Mouse (Mus musculus) intestine, embryonic 14.5 days (tissue): ENCODE results near the gene Crlf2. TPM values are rescaled to one million over a fixed set of nuclear protein-coding genes. Genes with fewer than 3 reads are reported as not detected.

Experiments used
- ATAC-seq: fragments of 200-750 bp; cut with Nextera tagmentation; replicated peaks from 2 replicates; pipeline ENCODE4 v1.8.0; 2017; ENCODE audit warnings: low read depth, moderate number of reproducible peaks, moderate TSS enrichment, moderate library complexity; ENCODE audit not compliant: low FRiP score, low TSS enrichment
- DNase-seq: peaks from one replicate; pipeline ENCODE4 v3.0.0-alpha.2; 2018; ENCODE audit warnings: low spot score
- H3K27ac ChIP-seq: fragments of 300-500 bp; sonication (generic); 2 replicates; pipeline ENCODE4 v1.5.1; 2014; ENCODE audit warnings: low read depth, mild to moderate bottlenecking, control low read depth
- H3K27me3 ChIP-seq: fragments of 300-500 bp; sonication (generic); replicated peaks from 2 replicates; pipeline ENCODE4 v1.6.1; 2014; ENCODE audit warnings: low read length, control low read depth; ENCODE audit not compliant: control insufficient read depth, insufficient read depth
- H3K36me3 ChIP-seq: fragments of 300-500 bp; sonication (generic); 2 replicates; pipeline ENCODE4 v1.6.1; 2014; ENCODE audit warnings: low read length, control low read depth; ENCODE audit not compliant: control insufficient read depth, insufficient read depth
- H3K4me1 ChIP-seq: fragments of 300-500 bp; sonication (generic); replicated peaks from 2 replicates; pipeline ENCODE4 v1.6.1; 2014; ENCODE audit warnings: low read length, control low read depth, mixed read lengths; ENCODE audit not compliant: control insufficient read depth, insufficient read depth
- H3K4me2 ChIP-seq: fragments of 300-500 bp; sonication (generic); 2 replicates; pipeline ENCODE4 v1.6.1; 2014; ENCODE audit warnings: low read length
- H3K4me3 ChIP-seq: fragments of 300-500 bp; sonication (generic); 2 replicates; pipeline ENCODE4 v1.5.1; 2014; ENCODE audit warnings: low read depth, low read length, control low read depth, mixed read lengths
- H3K9ac ChIP-seq: fragments of 300-500 bp; sonication (generic); 2 replicates; pipeline ENCODE4 v1.6.1; 2014; ENCODE audit warnings: mild to moderate bottlenecking, low read length
- H3K9me3 ChIP-seq: fragments of 300-500 bp; sonication (generic); 2 replicates; pipeline ENCODE4 v1.6.1; 2016; ENCODE audit warnings: low read length, control low read depth; ENCODE audit not compliant: control insufficient read depth
- WGBS: fragments of 180-500 bp; shearing (Covaris S2); extraction: QIAGEN DNeasy Blood & Tissue Kit; methylation state at CpG from one replicate; pipeline ENCODE4 v1.1.7; 2014; 5-methylcytosine and 5-hydroxymethylcytosine counted together
- polyA plus RNA-seq: library from polyadenylated mRNA; unstranded; fragments of >200 nt; fragmentation: Nextera tagmentation; extraction: Ambion mirVana; gene quantifications from 2 replicates; pipeline ENCODE4 v1.2.1, GENCODE M21; 2014

Crlf2 gene
- 10.8 and 11.0 TPM in 2 replicates for polyA plus RNA-seq

DNA sequence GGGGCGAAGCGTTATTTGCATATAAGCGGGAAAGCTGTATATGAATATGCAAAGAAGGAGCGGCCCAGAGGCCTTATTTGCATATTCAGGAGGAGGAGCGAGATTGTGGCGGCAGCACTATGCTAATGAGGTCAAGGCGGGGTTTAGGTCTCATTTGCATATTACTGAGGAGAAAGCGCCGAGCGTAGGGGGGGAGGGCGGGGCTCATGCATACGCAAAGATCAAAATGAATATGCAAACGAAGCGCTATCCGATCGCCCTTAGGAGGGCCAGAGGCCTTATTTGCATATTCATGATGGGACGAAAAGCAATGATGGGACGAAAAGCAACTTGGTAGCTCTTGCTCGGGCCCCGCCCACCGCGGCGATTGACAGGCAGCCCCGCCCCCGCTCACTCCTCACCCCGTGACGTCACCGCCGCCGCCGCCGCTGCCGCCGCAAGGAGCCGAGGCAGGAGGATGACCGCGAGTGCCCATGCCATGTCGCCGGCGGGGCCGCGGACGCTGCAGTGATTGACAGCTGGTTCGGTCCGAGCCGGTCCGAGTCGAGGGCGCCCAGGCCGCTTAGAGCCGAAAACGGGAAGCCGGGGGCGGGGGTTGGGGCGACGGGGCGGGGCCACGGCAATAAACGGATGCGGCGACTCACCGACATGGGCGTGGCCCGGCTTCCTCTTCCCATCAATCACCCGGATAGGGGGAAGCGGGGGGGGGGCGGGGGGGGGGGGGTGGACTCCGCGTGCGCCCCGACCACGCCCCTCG, at the start of gene Crlf2:
TSS of gene Crlf2 (minus strand) at position 590 of the 757 bp plus-strand sequence.
- Histone ChIP-seq H3K4me3 (peak within 1 kb of the TSS; percentile 64), H3K27ac (peak within 1 kb of the TSS; percentile 94), H3K4me1 (no peaks in the 10 kb centered on the region), H3K9me3 (peaks cover 29% of the 10 kb centered on the region), H3K9ac (peak within 1 kb of the TSS; percentile 62), H3K4me2 (peak within 1 kb of the TSS; percentile 50), H3K27me3 (no peaks in the 10 kb centered on the region), H3K36me3 (no peaks in the 10 kb centered on the region)
- DNase-seq (peak; percentile 97), ATAC-seq (peak; percentile 62)
- WGBS = under 1% methylated on average over 51 of the region's 73 CpGs

DNA sequence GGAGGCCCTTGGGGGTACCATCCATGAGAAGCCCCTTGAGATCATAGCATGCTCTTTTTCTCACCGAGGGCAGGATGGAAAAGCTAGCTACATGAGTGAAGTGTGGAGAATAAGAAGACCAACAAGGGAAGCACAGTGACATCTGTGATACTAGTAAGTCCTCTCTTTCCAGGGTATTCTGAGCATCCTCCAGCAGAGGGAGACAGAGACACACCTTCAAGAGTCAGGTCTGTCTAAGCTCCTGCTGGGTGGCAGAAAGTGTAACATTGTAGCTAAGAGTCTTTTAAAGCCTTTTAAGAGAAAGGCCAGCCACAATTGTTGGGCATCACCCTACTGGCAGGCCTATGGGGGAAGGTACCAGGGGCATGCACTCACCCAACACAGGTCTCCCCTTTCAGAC, 43.8 kb upstream of the Crlf2 start:
- 38% methylated on average over 1 of the region's 1 CpGs for WGBS
- Histone ChIP-seq H3K4me1 (no peaks in the 10 kb centered on the region), H3K9me3 (no peaks in the 10 kb centered on the region), H3K9ac (no peak overlapping the region), H3K36me3 (no peaks in the 10 kb centered on the region), H3K4me2 (no peak overlapping the region), H3K4me3 (no peak overlapping the region), H3K27ac (no peak overlapping the region), H3K27me3 (no peaks in the 10 kb centered on the region)
- DNase-seq = peak; percentile 61
- no peak for ATAC-seq

DNA sequence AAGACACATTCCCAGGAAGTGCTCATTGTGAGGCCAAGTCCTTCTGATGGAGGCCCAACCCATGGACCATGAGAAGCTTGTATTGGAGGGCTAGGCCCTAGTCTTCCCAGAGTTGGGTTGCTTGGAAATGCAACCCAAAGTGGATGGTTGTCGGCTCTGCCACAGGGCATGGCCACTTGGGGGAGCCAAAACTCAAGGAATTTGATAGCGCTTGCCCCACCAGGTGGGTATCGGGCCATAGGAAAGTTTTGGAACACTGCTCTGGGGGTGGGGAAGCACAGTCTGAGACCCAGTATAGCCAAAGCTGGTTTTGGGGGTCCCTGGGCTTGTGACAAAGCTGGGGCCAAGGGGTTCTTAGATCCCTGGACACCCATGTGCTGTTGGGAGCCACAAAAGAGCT, 42.3 kb upstream of the Crlf2 start:
- WGBS = 21% methylated on average over 3 of the region's 3 CpGs
- DNase-seq = peak; percentile 77
- no peaks in the 10 kb centered on the region for H3K4me1 ChIP-seq
- H3K27me3 ChIP-seq = no peaks in the 10 kb centered on the region
- no peaks in the 10 kb centered on the region for H3K36me3 ChIP-seq
- H3K27ac ChIP-seq = no peak overlapping the region
- no peak overlapping the region for H3K9ac ChIP-seq
- H3K4me2 ChIP-seq = no peak overlapping the region
- no peak overlapping the region for H3K4me3 ChIP-seq
- 0 out of 2 replicates have a peak, but pooled peaks have one; percentile 27 for ATAC-seq
- no peaks in the 10 kb centered on the region for H3K9me3 ChIP-seq

DNA sequence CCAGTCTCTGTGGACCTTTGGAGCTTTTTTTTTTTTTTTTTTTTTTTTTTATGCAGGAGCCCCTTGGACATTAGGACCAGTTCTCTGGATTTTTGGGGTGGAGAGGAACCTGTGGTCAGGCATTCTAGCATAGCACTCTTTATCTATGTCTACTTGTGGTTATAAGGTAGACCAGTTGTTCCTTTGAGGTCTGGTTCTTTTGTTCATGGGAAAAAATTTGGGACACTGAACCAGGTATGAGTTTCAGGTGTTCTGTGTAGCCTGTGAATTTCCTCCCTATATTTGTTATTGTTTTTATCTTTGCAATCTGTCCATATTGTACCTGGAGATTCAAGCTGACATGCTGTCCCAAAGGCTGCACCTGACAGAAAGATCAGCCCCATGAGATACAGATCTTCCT, 40.1 kb upstream of the Crlf2 start:
- ATAC-seq (no peak), DNase-seq (no peak)
- no peaks in the 10 kb centered on the region for H3K27me3 ChIP-seq
- H3K9me3 ChIP-seq = no peaks in the 10 kb centered on the region
- no peak overlapping the region for H3K4me2 ChIP-seq
- no peaks in the 10 kb centered on the region for H3K4me1 ChIP-seq
- H3K9ac ChIP-seq = no peak overlapping the region
- H3K4me3 ChIP-seq = no peak overlapping the region
- H3K36me3 ChIP-seq = no peaks in the 10 kb centered on the region
- H3K27ac ChIP-seq = no peak overlapping the region

DNA sequence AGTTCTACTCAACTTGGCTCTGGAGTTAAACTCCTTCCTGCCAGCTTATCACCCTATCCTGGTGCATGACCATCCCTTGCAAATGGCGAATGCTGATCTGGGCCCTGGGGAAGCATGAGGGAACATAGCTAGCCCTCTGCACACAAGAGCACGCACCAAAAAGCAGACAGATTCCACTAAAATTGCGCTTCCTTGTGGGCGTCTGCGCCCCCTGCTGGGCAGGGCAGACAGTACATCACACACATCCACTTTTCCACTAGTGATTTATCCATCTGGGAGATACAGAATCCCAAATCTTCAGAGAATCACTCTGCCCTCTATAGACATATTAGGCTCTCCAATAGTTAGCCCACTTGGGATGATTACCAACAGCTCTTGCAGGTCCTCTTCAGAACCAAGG, 37.9 kb upstream of the Crlf2 start:
- Histone ChIP-seq H3K4me2 (no peak overlapping the region), H3K27me3 (no peaks in the 10 kb centered on the region), H3K9ac (no peak overlapping the region), H3K36me3 (no peaks in the 10 kb centered on the region), H3K27ac (no peak overlapping the region), H3K9me3 (no peaks in the 10 kb centered on the region), H3K4me3 (no peak overlapping the region), H3K4me1 (no peaks in the 10 kb centered on the region)
- DNase-seq (no peak), ATAC-seq (no peak)
- WGBS = 31% methylated on average over 5 of the region's 5 CpGs

DNA sequence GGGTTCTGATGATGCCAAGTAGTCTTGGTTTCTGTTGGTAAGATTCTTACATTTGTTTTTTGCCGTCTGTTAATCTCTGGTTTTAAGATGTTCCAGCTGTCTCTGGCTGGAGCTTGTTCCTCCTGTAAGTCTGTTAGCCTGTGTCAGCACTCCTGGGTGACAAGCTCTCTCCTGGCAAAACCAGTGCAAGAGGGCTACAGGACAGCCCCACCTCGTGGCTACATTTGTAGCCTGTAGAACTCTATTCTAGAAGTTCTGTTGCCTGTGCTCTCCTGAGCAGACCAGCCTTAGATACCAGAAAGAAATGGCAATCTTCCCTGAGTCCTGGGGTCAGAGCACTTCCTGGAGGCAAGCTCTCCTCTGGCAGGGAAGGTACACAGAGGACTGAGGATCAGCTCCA, 4.0 kb upstream of the Crlf2 start:
- Histone ChIP-seq H3K4me2 (no peak overlapping the region), H3K9me3 (no peaks in the 10 kb centered on the region), H3K4me1 (no peaks in the 10 kb centered on the region), H3K27me3 (no peaks in the 10 kb centered on the region), H3K27ac (no peak overlapping the region), H3K4me3 (no peak overlapping the region), H3K36me3 (no peaks in the 10 kb centered on the region), H3K9ac (no peak overlapping the region)
- DNase-seq = no peak
- ATAC-seq = no peak
- 61% methylated on average over 2 of the region's 2 CpGs for WGBS

DNA sequence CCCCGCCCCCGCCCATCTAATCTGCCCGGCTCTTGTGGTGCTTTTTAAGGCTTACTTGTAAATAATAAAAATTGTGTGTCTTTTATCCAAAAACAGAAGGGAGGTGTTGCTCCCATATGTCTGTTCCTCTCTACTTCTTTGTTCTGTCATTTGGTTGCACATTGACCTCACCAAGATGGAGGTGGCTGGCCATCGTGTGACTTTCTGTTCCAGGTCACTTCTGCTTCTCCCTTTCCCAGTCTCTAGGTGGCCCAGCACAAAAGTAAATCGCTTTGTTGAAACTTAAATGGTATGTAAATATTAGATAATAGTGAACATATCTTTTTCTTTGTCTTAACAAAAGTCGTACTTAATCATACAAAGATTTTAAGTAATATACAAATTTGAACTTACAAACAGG, 398 bp upstream of the Crlf2 start:
- H3K27me3 ChIP-seq = no peaks in the 10 kb centered on the region
- no peaks in the 10 kb centered on the region for H3K36me3 ChIP-seq
- no peak overlapping the region for H3K9ac ChIP-seq
- WGBS = 27% methylated on average over 5 of the region's 6 CpGs
- DNase-seq = no peak
- peak overlapping the region; percentile 50 for H3K4me2 ChIP-seq
- peaks cover 26% of the 10 kb centered on the region for H3K9me3 ChIP-seq
- H3K27ac ChIP-seq = peak overlapping the region; percentile 94
- H3K4me3 ChIP-seq = peak overlapping the region; percentile 64
- ATAC-seq = no peak
- no peaks in the 10 kb centered on the region for H3K4me1 ChIP-seq

DNA sequence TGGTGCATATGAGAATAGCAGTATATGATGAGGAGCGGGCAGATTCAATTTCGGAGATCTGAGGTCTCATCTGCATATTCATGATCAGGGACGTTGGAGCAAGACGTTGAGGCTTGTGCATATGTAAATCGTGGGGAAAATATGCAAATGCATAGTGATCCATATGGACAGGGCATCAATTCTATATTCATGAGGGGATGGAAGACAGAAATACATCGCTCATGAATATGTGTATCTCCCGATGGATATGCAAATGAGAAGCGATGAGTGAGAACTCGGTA, 730 bp downstream of the Crlf2 start:
- WGBS = under 1% methylated on average over 9 of the region's 9 CpGs

More for the DNA sequence above, 730 bp downstream of the Crlf2 start:
- no peak for DNase-seq
- Histone ChIP-seq H3K4me2 (peak overlapping the region; percentile 50), H3K27ac (peak overlapping the region; percentile 94), H3K4me3 (peak overlapping the region; percentile 64), H3K27me3 (no peaks in the 10 kb centered on the region), H3K36me3 (no peaks in the 10 kb centered on the region), H3K4me1 (no peaks in the 10 kb centered on the region), H3K9ac (peak overlapping the region; percentile 37), H3K9me3 (peaks cover 34% of the 10 kb centered on the region)
- ATAC-seq = no peak
